Mouse (Mus musculus) liver, embryonic 14.5 days (tissue): ENCODE results near the gene Car10.

Experiments used
- CTCF ChIP-seq: IDR thresholded peaks from 2 replicates; pipeline ENCODE4 v1.5.1; 2016; ENCODE audit warnings: antibody characterized with exemption, low read depth, control low read depth
- EP300 ChIP-seq: IDR thresholded peaks from 2 replicates; pipeline ENCODE4 v1.6.1; 2016; ENCODE audit warnings: antibody characterized with exemption, low read depth

- TF ChIP-seq CTCF (no peak), EP300 (no peak)
Observed at GRCm38 (mm10) chr11:93434997-93435915, 337.4 kb downstream of the Car10 start.
